Mouse (Mus musculus) megakaryocyte-erythroid progenitor cell, adult 5-6 weeks (primary cell): ENCODE data around the gene Gstt1. TPM values are rescaled to one million over a fixed set of nuclear protein-coding genes. Genes with fewer than 3 reads are reported as not detected.
"Not testable (repeated sequence)": the region's sequence is repeated elsewhere in the genome, so short reads cannot be mapped to it uniquely, and the experiment has no call there.

Source experiments
- ATAC-seq: replicated peaks from 2 replicates; pipeline ENCODE4 v1.8.0; 2016; ENCODE audit warnings: mild to moderate bottlenecking, inconsistent platforms; ENCODE audit not compliant: severe bottlenecking, poor library complexity, low FRiP score, low TSS enrichment
- total RNA-seq, 2 experiments: library from RNA; stranded (forward) in 1 of 2; stranded (reverse) in 1 of 2; fragments of 200-1000, 215-1000 nt in 1 of 2; fragments of >200 nt in 1 of 2; fragmentation: Nextera tagmentation in 1 of 2; gene quantifications; 2 replicates each; pipeline ENCODE4 v1.2.3; 2014 to 2017

Gstt1 gene
- total RNA-seq, 2 experiments from 2014 or later: 2.1 to 2.5 TPM

GRCm38 (mm10) chr10:75772795-75773664 lies 25.4 kb downstream of the Gstt1 start, which contains the start of gene Ddt:
Ddt (minus strand) TSS chr10:75773414.
- peak; percentile 91 for ATAC-seq

DNA sequence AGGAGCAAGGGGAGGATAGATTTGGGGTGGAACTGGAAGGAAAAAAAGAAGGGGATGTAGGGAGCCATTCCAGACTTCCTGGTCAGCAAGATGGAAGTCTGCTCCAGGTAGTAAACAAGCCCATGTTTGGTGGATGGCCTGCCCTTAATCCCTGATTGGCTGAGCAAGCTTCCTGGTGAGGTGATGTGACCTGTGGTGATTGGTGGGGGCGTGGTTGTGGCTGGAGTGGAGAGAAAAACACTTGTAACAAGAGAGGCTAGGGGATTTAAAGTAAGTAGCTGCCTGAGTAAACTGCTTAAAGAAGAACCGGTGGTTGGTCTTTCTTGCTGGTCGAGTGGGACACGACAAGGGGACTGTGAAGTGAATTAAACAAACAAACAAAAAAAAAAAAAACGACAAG lies 30.6 kb downstream of the Gstt1 start:
- not testable (repeated sequence) for ATAC-seq

DNA sequence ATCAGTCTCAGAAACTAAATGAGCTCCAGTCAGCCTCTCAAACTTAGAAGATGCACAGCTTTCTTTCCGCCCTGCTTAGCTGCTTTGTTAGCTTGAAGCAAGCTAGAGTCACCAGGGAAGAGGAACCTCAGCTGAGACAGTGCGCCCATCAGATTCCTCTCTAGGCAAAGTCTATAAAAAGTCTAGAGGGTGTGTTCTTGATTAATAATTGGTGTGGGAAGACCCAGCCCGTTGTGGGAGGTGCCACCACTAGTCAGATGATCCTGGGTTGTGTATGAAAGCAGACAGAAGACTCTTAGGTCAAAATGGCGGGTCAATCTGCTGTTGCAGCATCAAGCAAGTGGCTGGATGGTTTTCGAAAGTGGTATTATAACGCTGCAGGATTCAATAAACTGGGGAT lies 31.5 kb downstream of the Gstt1 start:
- ATAC-seq: no peak

GRCm38 (mm10) chr10:75764519-75765473 lies 33.6 kb downstream of the Gstt1 start:
- peak; percentile 68 for ATAC-seq

DNA sequence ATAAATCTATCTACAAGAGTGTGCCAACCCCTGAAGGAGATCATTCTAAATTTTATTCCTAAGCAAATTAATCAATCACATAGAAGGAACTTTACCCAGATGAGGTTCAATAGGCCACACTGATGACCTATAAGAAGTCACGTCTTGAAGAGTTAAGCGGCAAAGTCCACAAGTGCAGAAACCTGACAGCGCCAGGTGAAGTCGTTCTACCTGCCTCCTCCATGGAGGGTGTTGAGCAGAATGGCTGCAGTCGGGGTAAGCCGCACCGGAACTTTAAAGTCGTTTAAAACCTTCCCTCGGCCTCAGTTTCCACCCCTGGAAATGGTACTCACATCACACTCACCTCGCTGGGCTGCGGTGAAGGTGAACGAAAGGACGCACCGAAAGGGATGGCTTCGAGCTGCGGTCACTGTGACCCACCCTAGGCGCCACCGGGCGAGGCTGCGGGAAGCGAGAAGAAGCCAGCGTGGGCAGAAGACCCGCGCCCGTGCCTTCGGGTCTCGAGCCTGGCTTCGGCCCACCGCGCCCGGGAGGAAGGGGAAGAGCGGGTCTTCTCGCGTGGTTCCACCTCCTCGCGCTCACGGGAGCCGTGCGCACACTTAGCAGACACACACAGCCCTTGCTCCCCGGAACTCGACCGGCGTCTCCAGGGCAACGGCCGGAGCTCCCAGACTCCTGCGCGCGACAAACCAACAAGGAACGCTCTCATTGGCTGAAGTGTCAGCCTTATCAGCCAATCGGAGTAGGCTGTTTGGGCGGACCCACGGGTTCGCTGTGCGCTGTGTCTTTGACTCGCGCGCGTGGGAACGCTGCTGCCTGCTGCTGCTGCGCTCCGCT lies 34.5 kb downstream of the Gstt1 start, which contains the start of gene Cabin1:
TSS of gene Cabin1 (minus strand) at position 660 of the 837 bp plus-strand sequence.
- ATAC-seq: peak; percentile 91

GRCm38 (mm10) chr10:75762413-75762812 lies 36.0 kb downstream of the Gstt1 start:
- peak; percentile 71 for ATAC-seq

DNA sequence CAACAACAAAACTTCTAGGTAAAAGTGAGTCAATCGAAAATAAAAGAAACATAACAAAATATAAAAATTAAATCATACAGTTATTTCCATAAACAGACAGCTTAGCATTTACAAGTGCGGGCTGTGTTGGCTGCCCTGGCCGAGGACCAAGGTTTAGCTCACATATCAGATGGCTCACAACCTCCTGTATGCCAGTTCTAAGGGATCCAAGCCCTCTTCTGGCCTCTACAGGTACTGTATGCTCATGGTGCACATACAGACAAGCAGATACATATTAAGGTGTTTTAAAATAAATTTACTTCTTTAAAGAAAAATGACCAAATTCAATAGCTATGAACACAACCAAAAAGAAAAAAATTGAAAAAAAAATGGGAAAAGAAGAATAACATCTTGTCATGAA lies 38.1 kb downstream of the Gstt1 start:
- ATAC-seq: no peak

- no peak for ATAC-seq
Measured at GRCm38 (mm10) chr10:75756719-75757118, 41.7 kb downstream of the Gstt1 start.

GRCm38 (mm10) chr10:75744017-75744416 lies 54.4 kb downstream of the Gstt1 start:
- peak; percentile 82 for ATAC-seq

- ATAC-seq: no peak
Measured at GRCm38 (mm10) chr10:75743369-75743768, 55.0 kb downstream of the Gstt1 start.

DNA sequence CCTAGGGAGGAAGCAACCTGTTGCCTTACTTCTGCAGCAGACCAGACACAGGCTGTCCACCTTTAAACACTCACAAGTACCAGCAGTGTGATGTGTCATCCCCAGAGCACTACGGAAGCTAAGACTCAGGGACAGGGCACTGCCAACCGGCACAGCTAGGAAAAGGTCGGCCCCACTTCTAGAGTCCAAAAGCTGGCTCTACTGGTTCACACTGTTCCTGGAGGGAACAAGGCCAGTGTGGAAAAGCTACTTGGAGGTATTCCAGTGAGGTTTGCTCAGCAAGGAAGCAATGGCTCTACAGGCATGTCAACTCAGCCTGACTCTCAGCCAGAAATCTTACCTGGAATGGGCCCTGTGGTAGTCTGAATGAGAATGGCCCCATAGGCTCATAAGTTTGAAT lies 57.5 kb downstream of the Gstt1 start:
- no peak for ATAC-seq

Other genes with a start within 250 kb of the Gstt1 start
- 0.07 TPM in 1 of 2 replicates, not detected in the other for gene Lrrc75b, start 238.3 kb downstream of the Gstt1 start, total RNA-seq (2014; fragmentation: Nextera tagmentation)
- gene Lrrc75b, start 238.3 kb downstream of the Gstt1 start, total RNA-seq (2017): not detected in 2 replicates
- 3.3 TPM in 1 of 2 replicates, not detected in the other for gene Ggt1, start 237.0 kb downstream of the Gstt1 start, total RNA-seq (2014; fragmentation: Nextera tagmentation)
- not detected in 2 replicates for gene Ggt1, start 237.0 kb downstream of the Gstt1 start, total RNA-seq (2017)
- gene Ggt5, start 209.2 kb downstream of the Gstt1 start, total RNA-seq (2014; fragmentation: Nextera tagmentation): 0.52 and 0.67 TPM in 2 replicates
- 0.70 and 2.7 TPM in 2 replicates for gene Ggt5, start 209.2 kb downstream of the Gstt1 start, total RNA-seq (2017)
- 2.3 and 4.8 TPM in 2 replicates for gene Susd2, start 154.6 kb downstream of the Gstt1 start, total RNA-seq (2014; fragmentation: Nextera tagmentation)
- 0.69 and 0.94 TPM in 2 replicates for gene Susd2, start 154.6 kb downstream of the Gstt1 start, total RNA-seq (2017)
- 71.3 and 96.2 TPM in 2 replicates for gene Cabin1, start 34.2 kb downstream of the Gstt1 start, total RNA-seq (2014; fragmentation: Nextera tagmentation)
- 25.5 and 33.5 TPM in 2 replicates for gene Cabin1, start 34.2 kb downstream of the Gstt1 start, total RNA-seq (2017)
- 41.3 and 45.6 TPM in 2 replicates for gene Ddt, start 25.2 kb downstream of the Gstt1 start, total RNA-seq (2014; fragmentation: Nextera tagmentation)
- 39.1 and 49.7 TPM in 2 replicates for gene Ddt, start 25.2 kb downstream of the Gstt1 start, total RNA-seq (2017)
- not detected in 2 replicates for gene Gm20441, start 17.6 kb downstream of the Gstt1 start, total RNA-seq (2014; fragmentation: Nextera tagmentation)
- gene Gm20441, start 17.6 kb downstream of the Gstt1 start, total RNA-seq (2017): not detected in 2 replicates
- gene Gstt3, start 17.2 kb downstream of the Gstt1 start, total RNA-seq (2014; fragmentation: Nextera tagmentation): 2.0 and 2.7 TPM in 2 replicates
- gene Gstt3, start 17.2 kb downstream of the Gstt1 start, total RNA-seq (2017): 3.0 TPM in 1 of 2 replicates, not detected in the other
- not detected in 2 replicates for gene Gstt4, start 24.0 kb upstream of the Gstt1 start, total RNA-seq (2014; fragmentation: Nextera tagmentation)
- gene Gstt4, start 24.0 kb upstream of the Gstt1 start, total RNA-seq (2017): 0.65 TPM in 1 of 2 replicates, not detected in the other
- gene Gstt2, start 38.8 kb upstream of the Gstt1 start, total RNA-seq (2014; fragmentation: Nextera tagmentation): 9.3 and 15.1 TPM in 2 replicates
- gene Gstt2, start 38.8 kb upstream of the Gstt1 start, total RNA-seq (2017): 10.0 and 24.9 TPM in 2 replicates
- 591 and 602 TPM in 2 replicates for gene Mif, start 61.7 kb upstream of the Gstt1 start, total RNA-seq (2014; fragmentation: Nextera tagmentation)
- 419 and 579 TPM in 2 replicates for gene Mif, start 61.7 kb upstream of the Gstt1 start, total RNA-seq (2017)
- 1.7 TPM in 1 of 2 replicates, not detected in the other for gene Derl3, start 94.8 kb upstream of the Gstt1 start, total RNA-seq (2014; fragmentation: Nextera tagmentation)
- 0.69 TPM in 1 of 2 replicates, not detected in the other for gene Derl3, start 94.8 kb upstream of the Gstt1 start, total RNA-seq (2017)
- gene Smarcb1, start 123.0 kb upstream of the Gstt1 start, total RNA-seq (2014; fragmentation: Nextera tagmentation): 98.4 and 103 TPM in 2 replicates
- gene Smarcb1, start 123.0 kb upstream of the Gstt1 start, total RNA-seq (2017): 54.5 and 69.3 TPM in 2 replicates
- gene Chchd10, start 134.5 kb upstream of the Gstt1 start, total RNA-seq (2014; fragmentation: Nextera tagmentation): 177 and 314 TPM in 2 replicates
- gene Chchd10, start 134.5 kb upstream of the Gstt1 start, total RNA-seq (2017): 74.0 and 119 TPM in 2 replicates
- gene Mmp11, start 137.9 kb upstream of the Gstt1 start, total RNA-seq (2014; fragmentation: Nextera tagmentation): 0.96 and 1.9 TPM in 2 replicates
- not detected in 2 replicates for gene Mmp11, start 137.9 kb upstream of the Gstt1 start, total RNA-seq (2017)
- 1.8 and 3.6 TPM in 2 replicates for gene Gm867, start 142.1 kb upstream of the Gstt1 start, total RNA-seq (2014; fragmentation: Nextera tagmentation)
- gene Gm867, start 142.1 kb upstream of the Gstt1 start, total RNA-seq (2017): not detected in 2 replicates
- 6.1 and 35.6 TPM in 2 replicates for gene Vpreb3, start 144.5 kb upstream of the Gstt1 start, total RNA-seq (2014; fragmentation: Nextera tagmentation)
- not detected in 2 replicates for gene Vpreb3, start 144.5 kb upstream of the Gstt1 start, total RNA-seq (2017)
- 0.12 and 1.4 TPM in 2 replicates for gene Gm5134, start 155.9 kb upstream of the Gstt1 start, total RNA-seq (2014; fragmentation: Nextera tagmentation)
- gene Gm5134, start 155.9 kb upstream of the Gstt1 start, total RNA-seq (2017): 0.38 TPM in 1 of 2 replicates, not detected in the other
- gene Zfp280b, start 234.1 kb upstream of the Gstt1 start, total RNA-seq (2014; fragmentation: Nextera tagmentation): 15.2 and 25.8 TPM in 2 replicates
- gene Zfp280b, start 234.1 kb upstream of the Gstt1 start, total RNA-seq (2017): 9.3 and 11.9 TPM in 2 replicates